43 mouse cellular contexts compared by ENCODE assay signal in the genomic region with DNA sequence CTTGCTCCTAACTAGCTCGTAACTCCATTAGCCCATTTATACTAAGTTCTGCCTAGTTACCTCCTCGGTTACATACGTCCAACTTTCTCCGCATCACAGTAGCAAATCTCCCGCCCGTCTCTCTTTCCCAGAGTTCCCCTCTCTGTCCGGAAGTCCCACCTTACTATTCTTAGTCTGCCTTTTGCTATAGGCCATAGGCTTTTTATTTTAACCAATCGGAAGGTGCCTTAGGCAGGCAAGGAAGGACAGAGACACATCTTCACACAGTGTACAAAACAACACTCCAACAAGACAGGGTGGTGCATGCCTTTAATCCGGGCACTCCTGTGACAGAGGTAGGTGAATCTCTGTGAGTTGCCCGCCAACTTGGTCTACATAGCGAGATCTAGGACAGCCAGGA. TPM values are rescaled to one million over a fixed set of nuclear protein-coding genes. Genes with fewer than 3 reads are reported as not detected.
DNase-seq lines count a peak whose midpoint lies in the region; ATAC-seq and TF ChIP-seq lines count a peak whose summit lies in the region.
"Had no signal": no experiment of that assay in that cellular context is flagged by ENCODE, and none has a peak within 500 bp of the region (broad histone marks: within the 10 kb centered on the region; RNA-seq: fewer than 3 reads in every experiment).

A gene (plus strand): TSS at position 166 of the 400 bp plus-strand sequence.

- no peak within 1 kb of the TSS for H3K27ac ChIP-seq in heart, adult 2 months
- H3K27ac ChIP-seq in ES-Bruce4 (ENCODE audit: insufficient read depth, low read length), result 0 out of 2 replicates have a peak within 1 kb of the TSS, but pooled peaks have one; percentile 12
- no peak within 1 kb of the TSS for H3K27ac ChIP-seq in intestine, embryonic 15.5 days
- no peak within 1 kb of the TSS for H3K27ac ChIP-seq in embryonic facial prominence, embryonic 10.5 days (replicated peaks)
- H3K27ac ChIP-seq: embryonic facial prominence, embryonic 12.5 days; hindbrain, embryonic 13.5 days; kidney, embryonic 15.5 days; lung, embryonic 15.5 days had no signal

- H3K4me1 ChIP-seq in heart, adult 2 months (ENCODE audit: control insufficient read depth, insufficient read depth, low read length), result no peaks in the 10 kb centered on the region
- no peaks in the 10 kb centered on the region for H3K4me1 ChIP-seq in ES-Bruce4 (ENCODE audit: control insufficient read depth, insufficient read depth, low read length)
- H3K4me1 ChIP-seq in intestine, embryonic 15.5 days (replicated peaks), result no peaks in the 10 kb centered on the region
- H3K4me1 ChIP-seq in embryonic facial prominence, embryonic 10.5 days, result no peaks in the 10 kb centered on the region
- H3K4me1 ChIP-seq: embryonic facial prominence, embryonic 12.5 days; heart, embryonic 12.5 days; hindbrain, embryonic 13.5 days; kidney, embryonic 15.5 days; lung, embryonic 15.5 days had no signal

- no peak for TF ChIP-seq EP300 in heart, adult 2 months (IDR thresholded peaks at IDR 0.05; ENCODE audit: insufficient read depth, low read depth, low read length)
- no peak for TF ChIP-seq EP300 in ES-Bruce4 (IDR thresholded peaks at IDR 0.05; ENCODE audit: insufficient read depth, low read depth, low read length)

- no peak for ATAC-seq in intestine, embryonic 15.5 days
- ATAC-seq: forebrain, embryonic 14.5 days; midbrain, embryonic 16.5 days had no signal

- no peaks in the 10 kb centered on the region for H3K9me3 ChIP-seq in ES-Bruce4 (replicated peaks; ENCODE audit: control insufficient read depth, insufficient read depth, low read length, poor library complexity, severe bottlenecking)
- no peaks in the 10 kb centered on the region for H3K9me3 ChIP-seq in intestine, embryonic 15.5 days
- no peaks in the 10 kb centered on the region for H3K9me3 ChIP-seq in embryonic facial prominence, embryonic 10.5 days
- H3K9me3 ChIP-seq: embryonic facial prominence, embryonic 12.5 days; heart, embryonic 12.5 days; hindbrain, embryonic 13.5 days; kidney, embryonic 15.5 days; lung, embryonic 15.5 days had no signal

- no peak within 1 kb of the TSS for H3K4me2 ChIP-seq in intestine, embryonic 15.5 days (replicated peaks)
- H3K4me2 ChIP-seq: embryonic facial prominence, embryonic 12.5 days; heart, embryonic 12.5 days; hindbrain, embryonic 13.5 days; kidney, embryonic 15.5 days; lung, embryonic 15.5 days; midbrain, embryonic 11.5 days had no signal

- intact Hi-C loops in heart, adult 2 months (cut with DNase I), result no loop called here

- peak; percentile 72 for DNase-seq in heart, adult 11 months
- DNase-seq in heart, adult 2 months, result no peak
- peak; percentile 94 for DNase-seq in R1 (ENCODE audit: low read depth, low spot score)
- no peak for DNase-seq in right cerebral cortex, postnatal 36 days (ENCODE audit: low spot score in 2 of 2)
- DNase-seq in embryonic facial prominence, embryonic 10.5 days (ENCODE audit: low spot score), result no peak
- DNase-seq: adrenal gland, postnatal 14 days; cerebellum, adult 11 months; cerebellum, adult 9-10 months; cerebellum, postnatal 36 days; gastrocnemius, postnatal 25 days; heart, adult 18-20 months; heart, postnatal 4 days; kidney, adult 18-20 months; kidney, postnatal 25 days; left cerebral cortex, postnatal 4 days; lung, postnatal 36 days; right cerebral cortex, postnatal 25 days; spleen, adult 18-20 months; thymus, postnatal 4 days had no signal

- WGBS in heart, adult 2 months, result 91% methylated on average over 11 of the region's 11 CpGs
- 90% methylated on average over 11 of the region's 11 CpGs for WGBS in intestine, embryonic 15.5 days
- 94% methylated on average over 11 of the region's 11 CpGs for WGBS in embryonic facial prominence, embryonic 10.5 days

- no peaks in the 10 kb centered on the region for H3K36me3 ChIP-seq in heart, adult 2 months (ENCODE audit: control insufficient read depth, insufficient read depth, low read length)
- H3K36me3 ChIP-seq in ES-Bruce4 (ENCODE audit: control insufficient read depth, insufficient read depth, low read length, poor library complexity, severe bottlenecking), result no peaks in the 10 kb centered on the region
- H3K36me3 ChIP-seq in intestine, embryonic 15.5 days, result no peaks in the 10 kb centered on the region
- no peaks in the 10 kb centered on the region for H3K36me3 ChIP-seq in embryonic facial prominence, embryonic 10.5 days (replicated peaks)
- H3K36me3 ChIP-seq: embryonic facial prominence, embryonic 12.5 days; heart, embryonic 12.5 days; hindbrain, embryonic 13.5 days; kidney, embryonic 15.5 days; lung, embryonic 15.5 days had no signal

- H3K9ac ChIP-seq in heart, adult 2 months (ENCODE audit: low read depth, low read length), result no peak within 1 kb of the TSS
- peak within 1 kb of the TSS; percentile 81 for H3K9ac ChIP-seq in ES-Bruce4 (ENCODE audit: low read depth, poor library complexity, severe bottlenecking)
- H3K9ac ChIP-seq in intestine, embryonic 15.5 days, result no peak within 1 kb of the TSS
- H3K9ac ChIP-seq: embryonic facial prominence, embryonic 12.5 days; heart, embryonic 12.5 days; hindbrain, embryonic 13.5 days; kidney, embryonic 15.5 days; lung, embryonic 15.5 days had no signal

- H3K27me3 ChIP-seq in heart, adult 2 months (ENCODE audit: control insufficient read depth, insufficient read depth, low read length), result no peaks in the 10 kb centered on the region; the same call in 1 of the 2 replicates
- H3K27me3 ChIP-seq in ES-Bruce4 (ENCODE audit: control insufficient read depth, insufficient read depth, low read length, poor library complexity, severe bottlenecking), result no peaks in the 10 kb centered on the region
- no peaks in the 10 kb centered on the region for H3K27me3 ChIP-seq in intestine, embryonic 15.5 days (replicated peaks)
- H3K27me3 ChIP-seq in embryonic facial prominence, embryonic 10.5 days (replicated peaks; ENCODE audit: low read depth, poor library complexity, severe bottlenecking), result no peaks in the 10 kb centered on the region
- H3K27me3 ChIP-seq: embryonic facial prominence, embryonic 12.5 days; heart, embryonic 12.5 days; hindbrain, embryonic 13.5 days; kidney, embryonic 15.5 days; lung, embryonic 15.5 days had no signal

- no peak for TF ChIP-seq CTCF in heart, adult 2 months (IDR thresholded peaks at IDR 0.05)
- TF ChIP-seq CTCF in ES-Bruce4 (IDR thresholded peaks at IDR 0.05; ENCODE audit: low read depth, low read length), result no peak

- no peak for TF ChIP-seq POLR2A in heart, adult 2 months (IDR thresholded peaks at IDR 0.05; ENCODE audit: insufficient read depth, low read depth, low read length)
- TF ChIP-seq POLR2A in ES-Bruce4 (IDR thresholded peaks at IDR 0.05; ENCODE audit: insufficient read depth, low read length), result peak; percentile 39

- H3K4me3 ChIP-seq in heart, adult 2 months, result no peak within 1 kb of the TSS
- H3K4me3 ChIP-seq in ES-Bruce4 (ENCODE audit: low read depth, low read length), result peak within 1 kb of the TSS; percentile 82
- H3K4me3 ChIP-seq in intestine, embryonic 15.5 days (replicated peaks), result no peak within 1 kb of the TSS
- H3K4me3 ChIP-seq in embryonic facial prominence, embryonic 10.5 days, result no peak within 1 kb of the TSS
- H3K4me3 ChIP-seq: embryonic facial prominence, embryonic 12.5 days; heart, embryonic 12.5 days; hindbrain, embryonic 13.5 days; kidney, embryonic 15.5 days; lung, embryonic 15.5 days had no signal

- H3K79me2 ChIP-seq in heart, adult 2 months (replicated peaks; ENCODE audit: control insufficient read depth, insufficient read depth, low read length), result no peaks in the 10 kb centered on the region

RNA-seq across cellular contexts. Expression of the gene that starts here (rescaled TPM):
- total RNA-seq in heart, adult 2 months (2021), result not detected
- polyA plus RNA-seq in heart, adult 2 months (2012; rRNA removed), result not detected in 2 replicates
- 3.2 and 4.1 TPM in 2 replicates for polyA plus RNA-seq in ES-Bruce4 (2011; ENCODE audit: insufficient read depth, insufficient read length, low read depth, missing spikeins)
- polyA plus RNA-seq in intestine, embryonic 15.5 days (2015; fragmentation: Nextera tagmentation; extraction: Ambion mirVana), result not detected in 2 replicates
- not detected in 2 replicates for polyA plus RNA-seq in embryonic facial prominence, embryonic 10.5 days (2016; fragmentation: Nextera tagmentation; extraction: Ambion mirVana)
- total RNA-seq: adrenal gland, postnatal 14 days; gastrocnemius, adult 18-20 months; gastrocnemius, postnatal 25 days; heart, adult 18-20 months; heart, postnatal 4 days; layer of hippocampus, adult 18-20 months; layer of hippocampus, postnatal 14 days; left cerebral cortex, adult 8-10 months; left cerebral cortex, postnatal 4 days; liver, adult 2 months; megakaryocyte, adult 5-6 weeks; MEL; neutrophil, adult 5-6 weeks had no signal
- polyA plus RNA-seq: embryonic facial prominence, embryonic 12.5 days; forebrain, embryonic 14.5 days; frontal cortex, adult 2 months; heart, embryonic 12.5 days; heart, postnatal 0 days; hindbrain, embryonic 13.5 days; kidney, embryonic 15.5 days; liver, adult 2 months; liver, embryonic 16.5 days; lung, embryonic 15.5 days; midbrain, embryonic 11.5 days; midbrain, embryonic 16.5 days; neural tube, embryonic 11.5 days; stomach, embryonic 16.5 days; thymus, postnatal 0 days had no signal

Comparison
In these comparisons a context has a peak if more than half of its experiments do, and no peak if none do; other contexts are left out.
1. DNase-seq: peak in heart, adult 11 months (single experiment) and R1 (single experiment); none in heart, adult 2 months (0 of 2), right cerebral cortex, postnatal 36 days (0 of 2) and embryonic facial prominence, embryonic 10.5 days (single experiment).